Mouse (Mus musculus): ENCODE measurements at regions not wholly inside any gene's neighbourhood (a gene's known extent, or its start where the extent isn't known, plus 50 kb on each side); places are given as distances from the start of the nearest gene placed in this dataset.

DNA sequence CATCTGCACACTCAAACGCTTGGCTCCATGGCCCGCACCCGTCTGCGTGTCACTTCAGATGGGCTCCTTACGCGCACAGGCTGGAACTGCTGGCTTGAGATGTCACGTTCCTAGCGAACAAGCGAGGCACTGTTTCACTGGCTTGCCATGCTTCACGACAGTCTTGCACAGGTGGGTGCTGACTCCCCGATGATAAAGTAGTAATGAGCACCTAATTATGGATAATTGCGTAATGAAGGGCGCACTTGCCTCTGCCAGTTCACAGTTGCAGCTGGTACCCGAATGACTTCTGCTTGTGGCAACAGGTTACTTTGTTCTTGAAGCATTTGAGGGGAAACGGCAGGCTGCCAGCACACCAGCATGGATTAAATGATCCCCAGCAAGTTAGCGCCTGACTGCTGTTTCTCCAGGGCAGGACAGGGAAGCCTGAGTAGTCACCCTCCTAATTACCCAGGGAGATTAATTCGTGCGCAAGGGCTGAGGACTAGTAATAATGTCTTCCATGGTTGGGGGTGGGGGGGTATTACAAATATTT, 335.1 kb downstream of the Pmp22 start:
- Histone ChIP-seq H3K36me3 (ENCODE audit: control insufficient read depth, insufficient read depth, low read length) (no peaks in the 10 kb centered on the region), H3K4me3 (ENCODE audit: low read depth, low read length) (no peak overlapping the region), H3K27me3 (ENCODE audit: control insufficient read depth, insufficient read depth, low read length) (no peaks in the 10 kb centered on the region), H3K4me1 (ENCODE audit: control insufficient read depth, insufficient read depth, insufficient read length, low read length) (no peaks in the 10 kb centered on the region), H3K27ac (ENCODE audit: insufficient read depth, low read depth, low read length) (no peak overlapping the region)
- no peak for TF ChIP-seq CTCF (IDR thresholded peaks at IDR 0.05; ENCODE audit: extremely low read depth, insufficient read length, insufficient replicate concordance, low read depth, low read length)
- TF ChIP-seq POLR2A (IDR thresholded peaks at IDR 0.05; ENCODE audit: low read depth, low read length): no peak
- 60% methylated on average over 18 of the region's 18 CpGs for WGBS

- H3K27me3 ChIP-seq (ENCODE audit: control insufficient read depth, insufficient read depth, low read length): no peaks in the 10 kb centered on the region
- no peaks in the 10 kb centered on the region for H3K4me1 ChIP-seq (ENCODE audit: control insufficient read depth, insufficient read depth, insufficient read length, low read length)
- no peak overlapping the region for H3K4me3 ChIP-seq (ENCODE audit: low read depth, low read length)
- no peak overlapping the region for H3K27ac ChIP-seq (ENCODE audit: insufficient read depth, low read depth, low read length)
- TF ChIP-seq POLR2A (IDR thresholded peaks at IDR 0.05; ENCODE audit: low read depth, low read length) (no peak), CTCF (IDR thresholded peaks at IDR 0.05; ENCODE audit: extremely low read depth, insufficient read length, insufficient replicate concordance, low read depth, low read length) (no peak)
- 86% methylated on average over 6 of the region's 6 CpGs for WGBS
- H3K36me3 ChIP-seq (ENCODE audit: control insufficient read depth, insufficient read depth, low read length): no peaks in the 10 kb centered on the region
These were observed 337.2 kb downstream of the Pmp22 start for GRCm38 (mm10) chr11:63465941-63466340.

DNA sequence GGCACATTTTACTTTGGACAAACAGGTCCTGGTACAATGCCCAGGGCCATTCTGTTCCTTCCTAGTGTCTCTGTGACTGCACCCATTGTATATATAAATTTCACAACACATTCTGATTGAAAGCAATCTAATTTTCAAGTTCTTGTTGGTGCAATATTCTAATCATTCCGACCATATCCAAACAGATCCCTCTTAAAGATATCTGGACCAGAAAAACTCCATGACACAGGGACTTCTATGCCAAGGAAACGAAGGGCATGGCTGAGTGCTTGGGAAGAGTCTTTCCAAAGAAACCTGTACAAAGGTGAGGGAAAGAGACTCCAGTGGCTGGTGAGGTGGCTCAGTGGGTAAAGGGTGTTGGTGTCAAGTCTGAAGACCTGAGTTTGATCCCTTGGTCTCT, 337.8 kb downstream of the Pmp22 start:
- TF ChIP-seq POLR2A (IDR thresholded peaks at IDR 0.05; ENCODE audit: low read depth, low read length) (no peak), CTCF (IDR thresholded peaks at IDR 0.05; ENCODE audit: extremely low read depth, insufficient read length, insufficient replicate concordance, low read depth, low read length) (no peak)
- no peak overlapping the region for H3K27ac ChIP-seq (ENCODE audit: insufficient read depth, low read depth, low read length)
- H3K4me1 ChIP-seq (ENCODE audit: control insufficient read depth, insufficient read depth, insufficient read length, low read length): no peaks in the 10 kb centered on the region
- no peaks in the 10 kb centered on the region for H3K36me3 ChIP-seq (ENCODE audit: control insufficient read depth, insufficient read depth, low read length)
- WGBS: 80% methylated on average over 2 of the region's 2 CpGs
- H3K4me3 ChIP-seq (ENCODE audit: low read depth, low read length): no peak overlapping the region
- no peaks in the 10 kb centered on the region for H3K27me3 ChIP-seq (ENCODE audit: control insufficient read depth, insufficient read depth, low read length)

DNA sequence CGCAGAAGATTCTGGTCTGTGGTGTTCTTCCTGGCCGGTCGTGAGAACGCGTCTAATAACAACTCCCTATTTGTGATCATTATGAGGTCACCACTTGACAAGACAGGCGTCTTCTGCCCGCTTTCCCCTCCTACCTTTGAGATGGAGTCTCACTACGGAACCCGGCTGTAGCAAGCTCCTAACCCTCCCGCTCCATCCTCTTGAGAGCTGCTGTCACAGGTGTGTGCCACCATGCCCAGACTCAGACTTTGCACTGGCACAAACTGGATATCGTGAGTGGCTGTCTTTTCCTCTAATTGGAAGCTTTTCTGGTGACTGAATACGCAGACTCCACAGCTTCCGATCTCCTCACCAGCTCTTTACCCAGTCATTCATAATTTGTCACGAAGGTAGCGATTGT, 346.0 kb downstream of the Pmp22 start:
- no peak for TF ChIP-seq CTCF (IDR thresholded peaks at IDR 0.05; ENCODE audit: extremely low read depth, insufficient read length, insufficient replicate concordance, low read depth, low read length)
- TF ChIP-seq POLR2A (IDR thresholded peaks at IDR 0.05; ENCODE audit: low read depth, low read length): no peak
- H3K4me3 ChIP-seq (ENCODE audit: low read depth, low read length): no peak overlapping the region
- H3K4me1 ChIP-seq (ENCODE audit: control insufficient read depth, insufficient read depth, insufficient read length, low read length): no peaks in the 10 kb centered on the region
- H3K36me3 ChIP-seq (ENCODE audit: control insufficient read depth, insufficient read depth, low read length): no peaks in the 10 kb centered on the region
- H3K27me3 ChIP-seq (ENCODE audit: control insufficient read depth, insufficient read depth, low read length): no peaks in the 10 kb centered on the region
- 93% methylated on average over 15 of the region's 15 CpGs for WGBS
- no peak overlapping the region for H3K27ac ChIP-seq (ENCODE audit: insufficient read depth, low read depth, low read length)

DNA sequence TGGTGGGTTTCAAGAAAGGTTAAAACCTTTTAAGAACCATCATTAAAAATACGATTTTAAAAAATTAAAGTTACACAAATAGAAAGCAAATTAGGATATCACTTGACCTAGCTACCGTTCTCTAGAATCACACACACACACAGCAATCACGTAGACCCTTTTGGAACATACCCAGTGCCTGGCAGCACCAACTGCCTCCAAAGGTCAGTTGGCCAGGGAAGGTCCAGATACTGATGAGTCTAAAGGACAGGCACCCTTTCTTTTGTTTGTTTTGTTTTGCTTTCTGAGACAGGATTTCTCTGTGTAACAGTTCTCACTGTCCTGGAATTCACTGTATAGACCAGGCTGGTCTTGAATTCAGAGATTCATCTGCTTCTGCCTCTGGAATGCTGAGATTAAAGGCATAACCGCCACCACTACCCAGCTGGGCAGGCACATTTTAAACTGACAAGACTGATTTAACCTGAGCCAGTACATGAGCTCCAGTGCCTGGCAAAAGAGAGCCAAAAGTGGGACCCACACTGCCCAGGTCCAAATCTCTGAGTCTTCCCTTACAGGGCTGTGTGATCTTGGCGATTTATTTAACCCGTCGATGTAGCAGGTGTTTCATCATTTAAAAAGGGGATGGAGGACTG, 353.0 kb downstream of the Pmp22 start:
- H3K27ac ChIP-seq (ENCODE audit: insufficient read depth, low read depth, low read length): no peak overlapping the region
- WGBS: 85% methylated on average over 7 of the region's 7 CpGs
- no peaks in the 10 kb centered on the region for H3K27me3 ChIP-seq (ENCODE audit: control insufficient read depth, insufficient read depth, low read length)
- no peak for TF ChIP-seq POLR2A (IDR thresholded peaks at IDR 0.05; ENCODE audit: low read depth, low read length)
- TF ChIP-seq CTCF (IDR thresholded peaks at IDR 0.05; ENCODE audit: extremely low read depth, insufficient read length, insufficient replicate concordance, low read depth, low read length): no peak
- H3K4me3 ChIP-seq (ENCODE audit: low read depth, low read length): no peak overlapping the region
- no peaks in the 10 kb centered on the region for H3K36me3 ChIP-seq (ENCODE audit: control insufficient read depth, insufficient read depth, low read length)
- H3K4me1 ChIP-seq (ENCODE audit: control insufficient read depth, insufficient read depth, insufficient read length, low read length): no peaks in the 10 kb centered on the region

DNA sequence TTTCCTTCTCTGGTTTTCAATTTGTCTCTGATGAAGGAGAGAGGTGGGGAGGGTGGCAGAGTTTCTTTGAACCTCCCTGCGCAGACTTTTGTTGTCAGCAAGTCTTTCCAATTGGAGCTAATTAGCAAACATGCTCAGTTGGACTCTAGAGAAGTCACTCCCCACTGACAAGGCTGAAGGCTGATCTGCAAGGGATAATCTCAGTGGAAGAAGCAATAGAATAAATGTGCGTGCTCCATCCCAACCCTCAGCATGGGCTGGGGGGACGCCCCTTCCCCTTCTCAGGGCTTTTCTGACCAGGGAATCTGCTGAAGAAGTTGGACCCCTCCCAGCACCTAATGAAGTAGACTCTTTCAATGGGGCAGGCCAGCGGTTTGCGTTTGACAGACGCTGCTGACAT, 353.8 kb downstream of the Pmp22 start:
- Histone ChIP-seq H3K36me3 (ENCODE audit: control insufficient read depth, insufficient read depth, low read length) (no peaks in the 10 kb centered on the region), H3K4me3 (ENCODE audit: low read depth, low read length) (no peak overlapping the region), H3K27ac (ENCODE audit: insufficient read depth, low read depth, low read length) (no peak overlapping the region), H3K27me3 (ENCODE audit: control insufficient read depth, insufficient read depth, low read length) (no peaks in the 10 kb centered on the region), H3K4me1 (ENCODE audit: control insufficient read depth, insufficient read depth, insufficient read length, low read length) (no peaks in the 10 kb centered on the region)
- 75% methylated on average over 6 of the region's 6 CpGs for whole genome bisulfite sequencing
- no peak for TF ChIP-seq CTCF (IDR thresholded peaks at IDR 0.05; ENCODE audit: extremely low read depth, insufficient read length, insufficient replicate concordance, low read depth, low read length)
- no peak for TF ChIP-seq POLR2A (IDR thresholded peaks at IDR 0.05; ENCODE audit: low read depth, low read length)

- 39% methylated on average over 2 of the region's 2 CpGs for WGBS
- Histone ChIP-seq H3K27me3 (ENCODE audit: control insufficient read depth, insufficient read depth, low read length) (no peaks in the 10 kb centered on the region), H3K27ac (ENCODE audit: insufficient read depth, low read depth, low read length) (no peak overlapping the region), H3K4me3 (ENCODE audit: low read depth, low read length) (no peak overlapping the region), H3K4me1 (ENCODE audit: control insufficient read depth, insufficient read depth, insufficient read length, low read length) (no peaks in the 10 kb centered on the region), H3K36me3 (ENCODE audit: control insufficient read depth, insufficient read depth, low read length) (no peaks in the 10 kb centered on the region)
- TF ChIP-seq POLR2A (IDR thresholded peaks at IDR 0.05; ENCODE audit: low read depth, low read length) (no peak), CTCF (IDR thresholded peaks at IDR 0.05; ENCODE audit: extremely low read depth, insufficient read length, insufficient replicate concordance, low read depth, low read length) (no peak)
These were observed 358.4 kb downstream of the Pmp22 start for GRCm38 (mm10) chr11:63487203-63487602.

All from small intestine, adult 2 months (tissue).